Mouse (Mus musculus) MEL (cell line): ENCODE measurements around the gene Gpr146. TPM values are rescaled to one million over a fixed set of nuclear protein-coding genes. Genes with fewer than 3 reads are reported as not detected.

ENCODE experiments used
- DNase-seq: peaks from one replicate; pipeline ENCODE4 v3.0.0; 2011; ENCODE audit warnings: low read depth, low spot score
- H3K27ac ChIP-seq: 2 replicates; pipeline ENCODE4 v1.5.1; 2012; ENCODE audit warnings: low read depth, mild to moderate bottlenecking, control low read depth, low read length, moderate library complexity; ENCODE audit not compliant: control insufficient read depth
- H3K27me3 ChIP-seq, 2 experiments: fragments of 150-350 bp in 1 of 2; sonication (generic) in 1 of 2; 2 replicates each; pipeline ENCODE4 v1.6.1; 2012; ENCODE audit warnings: low read length in 2 of 2, mild to moderate bottlenecking in 2 of 2, improper control_type of control experiment in 1 of 2, moderate library complexity in 1 of 2; ENCODE audit not compliant: insufficient read depth in 2 of 2, control insufficient read depth in 1 of 2
- H3K36me3 ChIP-seq, 2 experiments: 2 replicates each; pipeline ENCODE4 v1.6.1; 2012 to 2014; ENCODE audit warnings: low read length in 2 of 2, improper control_type of control experiment in 1 of 2, inconsistent platforms in 1 of 2, mild to moderate bottlenecking in 1 of 2; ENCODE audit not compliant: insufficient read depth in 2 of 2, control insufficient read depth in 1 of 2
- H3K4me1 ChIP-seq, 2 experiments: fragments of 150-350 bp in 1 of 2; sonication (generic) in 1 of 2; 2 replicates each; pipeline ENCODE4 v1.6.1; 2012; ENCODE audit warnings: low read length in 2 of 2, improper control_type of control experiment in 1 of 2, mild to moderate bottlenecking in 1 of 2; ENCODE audit not compliant: insufficient read depth in 2 of 2, control insufficient read depth in 1 of 2
- H3K4me3 ChIP-seq, 2 experiments: fragments of 150-350 bp in 1 of 2; sonication (generic) in 1 of 2; 2 replicates each; pipeline ENCODE4 v1.5.1; 2012; ENCODE audit warnings: low read depth in 2 of 2, low read length in 2 of 2, mild to moderate bottlenecking in 2 of 2, moderate library complexity in 2 of 2, control low read depth in 1 of 2, improper control_type of control experiment in 1 of 2; ENCODE audit not compliant: control insufficient read depth in 1 of 2, insufficient read depth in 1 of 2
- H3K79me2 ChIP-seq: 2 replicates; pipeline ENCODE4 v1.6.1; 2012; ENCODE audit warnings: mild to moderate bottlenecking, low read length, moderate library complexity; ENCODE audit not compliant: control insufficient read depth, poor library complexity, insufficient read depth
- H3K9ac ChIP-seq: 2 replicates; pipeline ENCODE4 v1.6.1; 2012; ENCODE audit warnings: low read depth, mild to moderate bottlenecking, control low read depth, low read length, moderate library complexity; ENCODE audit not compliant: control insufficient read depth, poor library complexity, severe bottlenecking
- H3K9me3 ChIP-seq: fragments of 150-350 bp; sonication (generic); replicated peaks from 2 replicates; pipeline ENCODE4 v1.6.1; 2012; ENCODE audit warnings: mild to moderate bottlenecking, low read length, improper control_type of control experiment, moderate library complexity; ENCODE audit not compliant: insufficient read depth
- BHLHE40 ChIP-seq: IDR thresholded peaks from 2 replicates; pipeline ENCODE4 v1.6.1; 2012; ENCODE audit warnings: low read depth, mild to moderate bottlenecking, inconsistent platforms, low read length, improper control_type of control experiment, borderline replicate concordance
- CHD1 ChIP-seq: IDR thresholded peaks from 2 replicates; pipeline ENCODE4 v1.6.1; 2012; ENCODE audit warnings: low read depth, mild to moderate bottlenecking, inconsistent platforms, low read length, improper control_type of control experiment
- CHD2 ChIP-seq: IDR thresholded peaks from 2 replicates; pipeline ENCODE4 v1.6.1; 2011; ENCODE audit warnings: low read length, improper control_type of control experiment
- CTCF ChIP-seq, 3 experiments: IDR thresholded peaks in 2 of 3; conservative IDR thresholded peaks in 1 of 3; 2 replicates each; pipeline ENCODE4 v1.5.1; 2011 to 2012; ENCODE audit warnings: low read length in 3 of 3, low read depth in 2 of 3, mild to moderate bottlenecking in 2 of 3, improper control_type of control experiment in 1 of 3, inconsistent platforms in 1 of 3, mixed read lengths in 1 of 3, moderate library complexity in 1 of 3; ENCODE audit not compliant: control insufficient read depth in 1 of 3, insufficient read depth in 1 of 3, poor library complexity in 1 of 3, severe bottlenecking in 1 of 3
- ELF1 ChIP-seq: IDR thresholded peaks from 2 replicates; pipeline ENCODE4 v1.6.1; 2014; ENCODE audit warnings: low read depth, mild to moderate bottlenecking, inconsistent platforms, low read length, improper control_type of control experiment, moderate library complexity
- EP300 ChIP-seq, 2 experiments: IDR thresholded peaks; 2 replicates each; pipeline ENCODE4 v1.6.1; 2011; ENCODE audit warnings: improper control_type of control experiment in 2 of 2, low read length in 2 of 2, low read depth in 1 of 2, mild to moderate bottlenecking in 1 of 2
- ETS1 ChIP-seq: IDR thresholded peaks from 2 replicates; pipeline ENCODE4 v1.6.1; 2012; ENCODE audit warnings: low read depth, mild to moderate bottlenecking, inconsistent platforms, low read length, improper control_type of control experiment, moderate library complexity
- GABPA ChIP-seq: IDR thresholded peaks from 2 replicates; pipeline ENCODE4 v1.6.1; 2012; ENCODE audit warnings: low read depth, mild to moderate bottlenecking, inconsistent platforms, low read length, improper control_type of control experiment, moderate library complexity
- GATA1 ChIP-seq: IDR thresholded peaks from 2 replicates; pipeline ENCODE4 v1.6.1; 2011; ENCODE audit warnings: low read depth, low read length, improper control_type of control experiment
- KAT2A ChIP-seq: conservative IDR thresholded peaks from 2 replicates; pipeline ENCODE4 v1.6.1; 2012; ENCODE audit warnings: low read depth, low read length, improper control_type of control experiment, inconsistent platforms
- MAFK ChIP-seq: IDR thresholded peaks from 2 replicates; pipeline ENCODE4 v1.6.1; 2011; ENCODE audit warnings: low read depth, mild to moderate bottlenecking, low read length, improper control_type of control experiment, borderline replicate concordance
- MAX ChIP-seq: IDR thresholded peaks from 2 replicates; pipeline ENCODE4 v1.6.1; 2011; ENCODE audit warnings: low read length, improper control_type of control experiment
- MAZ ChIP-seq: IDR thresholded peaks from 2 replicates; pipeline ENCODE4 v1.6.1; 2012; ENCODE audit warnings: low read depth, mild to moderate bottlenecking, inconsistent platforms, low read length, improper control_type of control experiment
- MEF2A ChIP-seq: IDR thresholded peaks from 2 replicates; pipeline ENCODE4 v1.6.1; 2014; ENCODE audit warnings: low read depth, mild to moderate bottlenecking, inconsistent platforms, low read length, improper control_type of control experiment; ENCODE audit not compliant: poor library complexity, insufficient replicate concordance, severe bottlenecking; ENCODE audit errors: extremely low read depth
- MXI1 ChIP-seq: IDR thresholded peaks from 2 replicates; pipeline ENCODE4 v1.6.1; 2011; ENCODE audit warnings: mild to moderate bottlenecking, low read depth, low read length, improper control_type of control experiment
- MYB ChIP-seq: IDR thresholded peaks from 2 replicates; pipeline ENCODE4 v1.6.1; 2011; ENCODE audit warnings: mild to moderate bottlenecking, low read depth, low read length, improper control_type of control experiment
- NELFE ChIP-seq: IDR thresholded peaks from 2 replicates; pipeline ENCODE4 v1.6.1; 2011; ENCODE audit warnings: low read depth, low read length, improper control_type of control experiment
- NRF1 ChIP-seq: IDR thresholded peaks from 2 replicates; pipeline ENCODE4 v1.6.1; 2014; ENCODE audit warnings: low read depth, mild to moderate bottlenecking, inconsistent platforms, low read length, improper control_type of control experiment, moderate library complexity; ENCODE audit not compliant: poor library complexity, insufficient read depth, severe bottlenecking
- POLR2A ChIP-seq, 2 experiments: IDR thresholded peaks; 2 replicates each; pipeline ENCODE4 v1.6.1; 2011 to 2012; ENCODE audit warnings: low read length in 2 of 2, mild to moderate bottlenecking in 2 of 2, control low read depth in 1 of 2, improper control_type of control experiment in 1 of 2, low read depth in 1 of 2, moderate library complexity in 1 of 2; ENCODE audit not compliant: control insufficient read depth in 1 of 2, insufficient read depth in 1 of 2, poor library complexity in 1 of 2
- POLR2AphosphoS5 ChIP-seq: IDR thresholded peaks from 2 replicates; pipeline ENCODE4 v1.6.1; 2012; ENCODE audit warnings: low read depth, borderline replicate concordance, mild to moderate bottlenecking, inconsistent platforms, low read length, moderate library complexity, mixed read lengths
- RAD21 ChIP-seq: IDR thresholded peaks from 2 replicates; pipeline ENCODE4 v1.6.1; 2011; ENCODE audit warnings: mild to moderate bottlenecking, low read depth, low read length, improper control_type of control experiment
- SMC3 ChIP-seq: IDR thresholded peaks from 2 replicates; pipeline ENCODE4 v1.6.1; 2011; ENCODE audit warnings: low read depth, low read length, improper control_type of control experiment
- TAL1 ChIP-seq: IDR thresholded peaks from 2 replicates; pipeline ENCODE4 v1.6.1; 2012; ENCODE audit warnings: mild to moderate bottlenecking, inconsistent platforms, low read length, moderate library complexity, mixed read lengths
- TBP ChIP-seq: IDR thresholded peaks from 2 replicates; pipeline ENCODE4 v1.8.0; 2011; ENCODE audit warnings: low read depth, low read length, improper control_type of control experiment
- TCF12 ChIP-seq: IDR thresholded peaks from 2 replicates; pipeline ENCODE4 v1.6.1; 2014; ENCODE audit warnings: low read depth, mild to moderate bottlenecking, inconsistent platforms, low read length, improper control_type of control experiment, moderate library complexity
- ZC3H11A ChIP-seq: IDR thresholded peaks from 2 replicates; pipeline ENCODE4 v1.6.1; 2012; ENCODE audit warnings: low read depth, mild to moderate bottlenecking, inconsistent platforms, low read length, improper control_type of control experiment
- ZKSCAN1 ChIP-seq: IDR thresholded peaks from 2 replicates; pipeline ENCODE4 v1.6.1; 2012; ENCODE audit warnings: low read depth, mild to moderate bottlenecking, inconsistent platforms, low read length, improper control_type of control experiment, moderate library complexity
- polyA plus RNA-seq, 2 experiments: library from polyadenylated mRNA; stranded (reverse) in 1 of 2; unstranded in 1 of 2; fragments of >175 nt in 1 of 2; fragments of >200 nt in 1 of 2; gene quantifications; 2 replicates each; pipeline versions ENCODE4 v1.2.1 to v1.2.4; 2012; ENCODE audit warnings: low replicate concordance in 2 of 2, low read depth in 1 of 2; ENCODE audit not compliant: insufficient read length in 2 of 2, insufficient read depth in 1 of 2, missing spikeins in 1 of 2
- total RNA-seq: library from RNA; depleted of rRNA; stranded (reverse); fragments of 300-350 nt; gene quantifications from 2 replicates; pipeline ENCODE4 v1.2.3, GENCODE M21; 2012

Gene Gpr146
- total and polyA plus RNA-seq, 3 experiments: 0.92 to 4.5 TPM; not detected in 1

DNA sequence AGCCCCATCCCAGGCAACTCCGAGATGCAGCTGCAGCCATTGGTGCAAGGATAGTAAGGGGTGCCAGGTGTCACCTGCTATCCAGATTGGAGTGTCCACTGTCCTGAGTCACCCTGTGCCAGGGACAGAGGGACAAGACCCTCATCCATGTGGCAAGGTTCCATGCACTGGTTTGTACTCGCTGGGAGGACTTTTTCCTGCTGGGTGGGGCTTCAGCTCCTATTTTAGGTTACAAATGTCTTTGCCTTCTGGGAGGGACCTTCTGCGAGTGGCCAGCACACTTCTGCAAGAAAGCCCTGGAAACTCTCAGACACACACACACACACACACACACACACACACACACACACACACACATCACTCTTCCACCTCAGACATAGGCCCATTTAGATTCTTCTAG, 28.5 kb downstream of the Gpr146 start (continued):
- TF ChIP-seq RAD21: no peak
- TF ChIP-seq POLR2AphosphoS5: no peak
- no peak for TF ChIP-seq MAX

DNA sequence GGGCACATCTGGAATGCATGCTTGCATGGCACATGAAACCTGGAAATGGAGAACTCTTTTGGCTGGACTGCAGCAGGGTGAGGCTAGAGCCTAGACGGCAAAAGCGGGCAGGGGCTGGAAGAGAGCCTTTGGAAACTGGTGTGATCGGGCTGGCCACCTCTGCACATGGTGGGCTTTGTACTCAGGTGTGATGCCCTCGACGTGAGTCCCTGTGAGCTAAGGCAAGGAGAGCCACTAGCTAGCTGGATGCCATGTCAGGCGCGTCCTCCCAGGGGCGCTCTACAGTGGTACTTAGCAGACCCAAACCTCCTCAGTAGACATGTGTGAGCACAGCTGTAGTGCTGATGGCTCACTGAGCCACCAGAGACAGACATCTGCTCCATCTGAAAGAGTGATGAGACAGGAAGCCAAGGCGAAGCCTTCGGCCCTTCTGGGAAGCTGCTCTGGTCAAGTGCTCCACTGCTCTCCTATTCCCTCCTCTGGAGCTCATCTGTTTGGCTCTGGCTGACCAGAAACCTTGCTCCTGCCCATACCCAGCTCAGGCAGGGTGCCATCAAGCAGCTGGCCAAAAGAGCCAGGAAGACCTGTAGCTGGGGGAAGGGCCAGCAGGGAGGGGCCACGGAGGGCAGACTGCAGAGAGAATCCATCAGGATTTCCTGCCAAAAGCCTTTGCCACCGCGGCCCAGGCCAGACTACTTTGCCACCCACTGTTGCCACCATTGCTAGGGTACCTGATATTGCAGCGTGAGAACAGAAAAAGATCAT, 29.8 kb downstream of the Gpr146 start:
- no peak for DNase-seq
- no peak overlapping the region for H3K9ac ChIP-seq
- H3K4me3 ChIP-seq: no peak overlapping the region
- H3K79me2 ChIP-seq: no peaks in the 10 kb centered on the region
- no peaks in the 10 kb centered on the region for H3K9me3 ChIP-seq
- no peak for TF ChIP-seq NRF1
- no peak for TF ChIP-seq POLR2A (IDR thresholded peaks at IDR 0.05; ENCODE audit: control insufficient read depth in 1 of 2, insufficient read depth in 1 of 2, low read depth in 1 of 2, low read length in 2 of 2, poor library complexity in 1 of 2)
- TF ChIP-seq MYB: no peak
- no peak for TF ChIP-seq CTCF (IDR thresholded peaks at IDR 0.05 in 2 of 3, conservative IDR thresholded peaks at IDR 0.05 in 1 of 3; ENCODE audit: control insufficient read depth in 1 of 3, insufficient read depth in 1 of 3, low read depth in 2 of 3, low read length in 3 of 3, poor library complexity in 1 of 3, severe bottlenecking in 1 of 3)
- TF ChIP-seq ZKSCAN1: no peak
- TF ChIP-seq CHD1: no peak
- TF ChIP-seq POLR2AphosphoS5: no peak
- no peak for TF ChIP-seq TCF12
- no peak for TF ChIP-seq CHD2
- TF ChIP-seq MAZ: no peak
- no peak for TF ChIP-seq KAT2A
- no peak for TF ChIP-seq ELF1
- TF ChIP-seq MEF2A: no peak
- TF ChIP-seq SMC3: no peak
- no peak for TF ChIP-seq GABPA
- TF ChIP-seq ETS1: no peak
- H3K27ac ChIP-seq: no peak overlapping the region
- H3K4me1 ChIP-seq: peaks cover 0 to 3% of the 10 kb centered on the region in 2 experiments; a peak in 1 of 4 replicates
- no peaks in the 10 kb centered on the region for H3K27me3 ChIP-seq
- no peaks in the 10 kb centered on the region for H3K36me3 ChIP-seq

DNA sequence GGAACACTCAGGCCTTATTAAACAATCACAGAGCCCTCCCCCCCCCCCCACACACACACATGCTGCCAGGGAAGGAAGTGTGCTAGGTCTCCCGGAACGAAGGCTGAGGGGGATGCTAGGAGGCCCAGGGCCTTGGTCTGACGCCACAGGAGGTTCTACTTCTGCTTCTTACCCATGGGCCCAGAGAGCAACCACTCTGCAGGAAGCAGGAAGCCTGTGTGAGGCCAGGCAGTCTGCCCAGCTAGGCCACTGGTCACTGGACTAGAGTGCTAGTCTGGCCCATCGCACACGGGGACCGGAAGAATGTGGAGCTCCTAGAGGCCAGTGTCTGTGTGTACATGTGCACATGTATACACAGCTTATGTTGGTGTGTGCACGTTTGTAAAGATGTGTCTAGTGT, 31.0 kb downstream of the Gpr146 start:
- H3K9ac ChIP-seq: no peak overlapping the region
- peaks cover 0 to 3% of the 10 kb centered on the region in 2 experiments; a peak in 1 of 4 replicates for H3K4me1 ChIP-seq
- no peaks in the 10 kb centered on the region for H3K79me2 ChIP-seq
- DNase-seq: no peak
- no peaks in the 10 kb centered on the region for H3K36me3 ChIP-seq
- no peak overlapping the region for H3K4me3 ChIP-seq
- no peaks in the 10 kb centered on the region for H3K27me3 ChIP-seq
- H3K9me3 ChIP-seq: no peaks in the 10 kb centered on the region
- no peak overlapping the region for H3K27ac ChIP-seq
- no peak for TF ChIP-seq MEF2A
- TF ChIP-seq ELF1: no peak
- TF ChIP-seq KAT2A: no peak
- no peak for TF ChIP-seq TAL1
- no peak for TF ChIP-seq MAX
- TF ChIP-seq NELFE: no peak
- no peak for TF ChIP-seq EP300 (IDR thresholded peaks at IDR 0.05; ENCODE audit: low read depth in 1 of 2, low read length in 2 of 2)
- TF ChIP-seq TBP: no peak
- no peak for TF ChIP-seq RAD21
- TF ChIP-seq BHLHE40: no peak
- TF ChIP-seq ZC3H11A: no peak
- TF ChIP-seq SMC3: no peak
- no peak for TF ChIP-seq MXI1
- no peak for TF ChIP-seq GATA1
- no peak for TF ChIP-seq MAFK
- no peak for TF ChIP-seq ETS1
- TF ChIP-seq TCF12: no peak
- no peak for TF ChIP-seq CHD1
- TF ChIP-seq MAZ: no peak
- TF ChIP-seq, all 39 proteins: peak for 0
